Mouse (Mus musculus): ENCODE results near the gene Hmcn2. TPM values are rescaled to one million over a fixed set of nuclear protein-coding genes. Genes with fewer than 3 reads are reported as not detected.
A peak's percentile ranks its signal among the peaks of the same experiment; 100 is the strongest.

Gene Hmcn2
- total and polyA plus RNA-seq, 3 experiments, result 1.0 to 5.7 (median 2.1) TPM

DNA sequence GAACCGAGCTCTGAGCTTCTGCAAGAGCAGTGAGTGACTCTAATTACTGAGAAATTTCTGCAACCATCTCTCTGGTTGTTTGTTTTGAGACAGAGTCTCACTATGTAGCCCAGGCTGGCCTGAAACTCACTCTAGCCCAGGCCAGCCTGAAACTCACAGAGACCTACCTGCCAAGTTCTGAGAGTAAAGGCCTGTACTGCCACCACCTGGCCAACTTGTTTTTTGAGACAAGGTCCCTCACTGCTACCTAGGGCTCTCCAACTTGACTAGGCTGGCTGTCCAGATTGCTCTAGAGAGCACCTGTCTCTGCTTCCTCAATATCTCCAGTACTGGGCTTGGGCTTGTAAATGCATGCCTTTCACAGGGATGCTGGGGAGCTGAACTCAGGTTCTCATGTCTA, 43.1 kb upstream of the Hmcn2 start:
- no peak for TF ChIP-seq MAFK (IDR thresholded peaks at IDR 0.05; ENCODE audit: insufficient replicate concordance, low read length)
- TF ChIP-seq SMC3 (IDR thresholded peaks at IDR 0.05; ENCODE audit: low read depth, low read length), result peak; percentile 60
- peak; percentile 71 for TF ChIP-seq RAD21 (IDR thresholded peaks at IDR 0.05; ENCODE audit: low read depth, low read length)
- no peak for TF ChIP-seq UBTF (IDR thresholded peaks at IDR 0.05; ENCODE audit: low read depth, low read length)
- TF ChIP-seq CHD2 (IDR thresholded peaks at IDR 0.05; ENCODE audit: low read length), result no peak
- TF ChIP-seq RCOR1 (conservative IDR thresholded peaks at IDR 0.05; ENCODE audit: low read depth, low read length), result no peak
- TF ChIP-seq IRF4 (IDR thresholded peaks at IDR 0.05; ENCODE audit: low read depth, low read length), result no peak
- no peak for TF ChIP-seq JUND (conservative IDR thresholded peaks at IDR 0.05; ENCODE audit: low read depth, low read length)
- TF ChIP-seq CTCF (conservative IDR thresholded peaks at IDR 0.05 in 1 of 2, IDR thresholded peaks at IDR 0.05 in 1 of 2; ENCODE audit: low read depth in 2 of 2, low read length in 2 of 2), result peak; percentile 7 to 71; a peak in 2 of 4 replicates
- no peak for TF ChIP-seq CHD1 (IDR thresholded peaks at IDR 0.05; ENCODE audit: low read depth, low read length)
- no peak for TF ChIP-seq KAT2A (IDR thresholded peaks at IDR 0.05; ENCODE audit: insufficient replicate concordance, low read length)
- in situ Hi-C loops (cut with MboI; ENCODE audit: low pct_ligation_motif_present, low pct_unique_long_range_greater_than_20kb, low sequenced_read_pairs) (no loop called here), dilution Hi-C loops (cut with MboI; ENCODE audit: extremely low pct_ligation_motif_present, extremely low pct_unique_long_range_greater_than_20kb, low sequenced_read_pairs) (no loop called here)
- Histone ChIP-seq H3K9me3 (replicated peaks; ENCODE audit: low read length) (peaks cover 7% of the 10 kb centered on the region), H3K9ac (ENCODE audit: insufficient read depth, low read depth) (no peak overlapping the region), H3K36me3 (replicated peaks in 1 of 2; ENCODE audit: control insufficient read depth in 1 of 2, insufficient read depth in 1 of 2, low read length in 1 of 2) (no peaks in the 10 kb centered on the region), H3K4me1 (ENCODE audit: control insufficient read depth in 1 of 2, insufficient read depth in 2 of 2) (peaks cover 0 to 3% of the 10 kb centered on the region in 2 experiments; a peak in 1 of 4 replicates), H3K79me2 (replicated peaks; ENCODE audit: control insufficient read depth, extremely low read depth, insufficient read depth, poor library complexity, severe bottlenecking) (no peaks in the 10 kb centered on the region), H3K27me3 (replicated peaks) (peaks cover 83% of the 10 kb centered on the region), H3K4me3 (replicated peaks in 1 of 3; ENCODE audit: low read depth in 2 of 3, low read length in 2 of 3, poor library complexity in 1 of 3) (no peak overlapping the region), H3K4me2 (ENCODE audit: insufficient read depth, low read depth, poor library complexity, severe bottlenecking) (no peak overlapping the region), H3K27ac (ENCODE audit: insufficient read depth, low read depth) (no peak overlapping the region)
- DNase-seq (ENCODE audit: extremely low read depth), result peak; percentile 27

- Histone ChIP-seq H3K4me3 (replicated peaks in 1 of 3; ENCODE audit: low read depth in 2 of 3, low read length in 2 of 3, poor library complexity in 1 of 3) (no peak overlapping the region), H3K4me2 (ENCODE audit: insufficient read depth, low read depth, poor library complexity, severe bottlenecking) (no peak overlapping the region), H3K36me3 (replicated peaks in 1 of 2; ENCODE audit: control insufficient read depth in 1 of 2, insufficient read depth in 1 of 2, low read length in 1 of 2) (no peaks in the 10 kb centered on the region), H3K27me3 (replicated peaks) (peaks cover 85% of the 10 kb centered on the region), H3K27ac (ENCODE audit: insufficient read depth, low read depth) (no peak overlapping the region), H3K9ac (ENCODE audit: insufficient read depth, low read depth) (no peak overlapping the region), H3K9me3 (replicated peaks; ENCODE audit: low read length) (no peaks in the 10 kb centered on the region), H3K79me2 (replicated peaks; ENCODE audit: control insufficient read depth, extremely low read depth, insufficient read depth, poor library complexity, severe bottlenecking) (no peaks in the 10 kb centered on the region), H3K4me1 (ENCODE audit: control insufficient read depth in 1 of 2, insufficient read depth in 2 of 2) (peaks cover 0 to 3% of the 10 kb centered on the region in 2 experiments; a peak in 1 of 4 replicates)
- no peak for DNase-seq (ENCODE audit: extremely low read depth)
- in situ Hi-C loops (cut with MboI; ENCODE audit: low pct_ligation_motif_present, low pct_unique_long_range_greater_than_20kb, low sequenced_read_pairs), result loop anchor here (5.0 to 25.0 kb wide), 2 partner anchors 88 to 263 kb away; no protein-coding TSS in a partner anchor
- TF ChIP-seq UBTF (IDR thresholded peaks at IDR 0.05; ENCODE audit: low read depth, low read length), result no peak
- TF ChIP-seq USF1 (IDR thresholded peaks at IDR 0.05; ENCODE audit: low read depth, low read length), result no peak
- no peak for TF ChIP-seq ELF1 (IDR thresholded peaks at IDR 0.05; ENCODE audit: low read depth, low read length)
- TF ChIP-seq RCOR1 (conservative IDR thresholded peaks at IDR 0.05; ENCODE audit: low read depth, low read length), result no peak
- TF ChIP-seq GABPA (IDR thresholded peaks at IDR 0.05; ENCODE audit: insufficient replicate concordance, low read depth, low read length), result no peak
- no peak for TF ChIP-seq KAT2A (IDR thresholded peaks at IDR 0.05; ENCODE audit: insufficient replicate concordance, low read length)
- no peak for TF ChIP-seq POLR2A (IDR thresholded peaks at IDR 0.05; ENCODE audit: low read depth, low read length)
- no peak for TF ChIP-seq E2F4 (IDR thresholded peaks at IDR 0.05; ENCODE audit: insufficient replicate concordance, low read depth, low read length)
- TF ChIP-seq SMC3 (IDR thresholded peaks at IDR 0.05; ENCODE audit: low read depth, low read length), result no peak
- no peak for TF ChIP-seq CHD2 (IDR thresholded peaks at IDR 0.05; ENCODE audit: low read length)
- TF ChIP-seq POLR2AphosphoS2 (IDR thresholded peaks at IDR 0.05; ENCODE audit: low read depth, low read length), result no peak
- no peak for TF ChIP-seq MAZ (IDR thresholded peaks at IDR 0.05; ENCODE audit: low read depth, low read length)
- TF ChIP-seq ZNF384 (IDR thresholded peaks at IDR 0.05; ENCODE audit: low read depth, low read length), result no peak
- no peak for TF ChIP-seq ZKSCAN1 (IDR thresholded peaks at IDR 0.05; ENCODE audit: borderline replicate concordance, low read depth, low read length)
- no peak for TF ChIP-seq USF2 (conservative IDR thresholded peaks at IDR 0.05; ENCODE audit: low read depth, low read length)
- no peak for TF ChIP-seq SIN3A (IDR thresholded peaks at IDR 0.05; ENCODE audit: low read length)
- TF ChIP-seq MAX (IDR thresholded peaks at IDR 0.05; ENCODE audit: low read length), result no peak
- TF ChIP-seq JUN (IDR thresholded peaks at IDR 0.05; ENCODE audit: insufficient read depth, low read depth, low read length), result no peak
- no peak for TF ChIP-seq ZMIZ1 (IDR thresholded peaks at IDR 0.05; ENCODE audit: low read depth, low read length)
- dilution Hi-C loops (cut with MboI; ENCODE audit: extremely low pct_ligation_motif_present, extremely low pct_unique_long_range_greater_than_20kb, low sequenced_read_pairs), result no loop called here
These were observed 39.2 kb upstream of the Hmcn2 start for GRCm38 (mm10) chr2:31274993-31275392.
